Mouse (Mus musculus) frontal cortex, adult (tissue): ENCODE data around the gene 0610009B22Rik.
A peak's percentile ranks its signal among the peaks of the same experiment; 100 is the strongest.
"Not testable (repeated sequence)": the region's sequence is repeated elsewhere in the genome, so short reads cannot be mapped to it uniquely, and the experiment has no call there.

Source experiments
- ATAC-seq: cut with Nextera tagmentation; 2 replicates; pipeline ENCODE4 v1.9.2; 2017; ENCODE audit warnings: mild to moderate bottlenecking, moderate library complexity, mixed read lengths; ENCODE audit not compliant: low TSS enrichment

0610009B22Rik gene

GRCm38 (mm10) chr11:51688330-51689328 is at the start of gene 0610009B22Rik:
Gene 0610009B22Rik (minus strand): TSS chr11:51688874.
- peak; percentile 97 for ATAC-seq

DNA sequence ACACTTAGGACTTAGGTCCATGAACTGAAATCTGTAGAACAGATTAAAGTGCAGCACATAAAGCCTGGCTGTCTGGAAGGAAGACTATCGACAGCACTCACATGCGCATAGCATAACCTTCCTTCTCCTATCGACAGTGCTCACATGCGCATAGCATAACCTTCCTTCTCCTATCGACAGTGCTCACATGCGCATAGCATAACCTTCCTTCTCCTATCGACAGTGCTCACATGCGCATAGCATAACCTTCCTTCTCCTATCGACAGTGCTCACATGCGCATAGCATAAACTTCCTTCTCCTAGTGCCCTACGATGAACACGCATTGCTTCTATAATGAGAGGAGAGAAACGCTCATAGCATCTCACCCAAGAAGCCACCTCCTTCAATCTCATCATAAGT is 45.5 kb upstream of the 0610009B22Rik start:
- not testable (repeated sequence) for ATAC-seq

GRCm38 (mm10) chr11:51732883-51733282 is 44.2 kb upstream of the 0610009B22Rik start:
- ATAC-seq, result no peak

DNA sequence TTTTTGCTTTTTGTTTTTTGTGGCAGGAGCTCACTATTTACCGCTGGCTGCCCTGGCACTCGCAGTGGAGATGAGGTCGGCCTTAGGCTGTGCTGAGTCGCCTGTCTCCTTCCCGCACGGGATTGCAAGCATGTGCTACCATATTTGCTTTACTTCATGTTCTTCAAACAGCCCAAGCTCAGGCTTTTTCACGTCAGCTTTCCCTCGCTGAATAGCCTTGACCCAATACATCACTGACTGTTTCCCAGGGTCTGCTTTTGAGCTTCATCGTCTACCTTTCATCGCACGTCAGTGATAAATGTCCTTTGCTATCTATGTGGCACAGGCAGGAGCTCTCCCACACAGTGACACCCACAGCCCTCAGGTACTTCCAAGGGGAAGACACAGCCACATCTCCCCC is 32.4 kb upstream of the 0610009B22Rik start:
- ATAC-seq, result no peak

- ATAC-seq, result no peak
Measured at GRCm38 (mm10) chr11:51707080-51707479, 18.4 kb upstream of the 0610009B22Rik start.

- no peak for ATAC-seq
Measured at GRCm38 (mm10) chr11:51706451-51706850, 17.8 kb upstream of the 0610009B22Rik start.

GRCm38 (mm10) chr11:51703379-51703998 is 14.8 kb upstream of the 0610009B22Rik start:
- no peak for ATAC-seq

- ATAC-seq, result no peak
Measured at GRCm38 (mm10) chr11:51702831-51703230, 14.2 kb upstream of the 0610009B22Rik start.

DNA sequence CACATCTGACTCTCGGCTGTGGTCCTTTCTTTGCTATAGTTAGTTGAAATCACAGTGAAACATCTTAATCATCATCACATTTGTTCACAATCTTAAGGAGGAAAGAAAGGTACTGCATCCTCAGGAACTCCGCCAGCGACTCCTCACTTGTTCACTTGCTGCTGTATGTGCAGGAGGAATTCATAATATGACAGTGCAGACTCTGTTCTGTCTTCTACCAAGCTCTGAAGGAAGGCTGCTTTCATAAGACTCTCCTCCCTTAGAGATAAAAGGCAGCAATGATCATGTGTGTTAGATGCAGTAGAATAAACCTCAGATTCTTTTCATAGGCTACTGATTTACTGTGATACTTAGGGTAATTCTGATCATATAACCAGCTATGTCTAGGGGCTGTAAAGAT is 6.3 kb upstream of the 0610009B22Rik start:
- ATAC-seq, result peak; percentile 74

- not testable (repeated sequence) for ATAC-seq
Measured at GRCm38 (mm10) chr11:51690597-51690996, 1.9 kb upstream of the 0610009B22Rik start.

DNA sequence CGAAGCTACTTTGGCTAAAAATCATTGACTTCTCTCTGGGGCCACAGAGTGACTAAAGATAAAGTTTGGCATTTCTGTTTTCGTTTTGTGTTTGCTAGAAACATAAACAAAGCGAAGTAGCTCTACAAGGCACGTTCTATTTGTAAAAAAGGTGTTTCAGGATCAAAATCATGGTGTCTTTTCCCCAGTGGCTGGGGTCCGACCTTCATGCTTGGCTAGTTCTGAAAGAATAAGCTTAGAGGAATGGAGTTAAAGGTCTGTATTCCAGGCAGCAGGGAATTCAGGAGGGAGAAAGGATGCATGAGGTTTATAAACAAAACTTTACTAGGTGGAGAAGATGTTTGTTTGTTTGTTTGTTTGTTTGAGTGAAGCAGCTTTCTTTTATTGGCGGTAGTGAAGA is 669 bp upstream of the 0610009B22Rik start:
- ATAC-seq, result no peak

- 0 out of 2 replicates have a peak, but pooled peaks have one; percentile 9 for ATAC-seq
Measured at GRCm38 (mm10) chr11:51681976-51682374, 6.7 kb downstream of the 0610009B22Rik start.

GRCm38 (mm10) chr11:51681324-51681975 is 7.2 kb downstream of the 0610009B22Rik start:
- ATAC-seq, result peak; percentile 90

GRCm38 (mm10) chr11:51679466-51679865 is 9.2 kb downstream of the 0610009B22Rik start:
- no peak for ATAC-seq

DNA sequence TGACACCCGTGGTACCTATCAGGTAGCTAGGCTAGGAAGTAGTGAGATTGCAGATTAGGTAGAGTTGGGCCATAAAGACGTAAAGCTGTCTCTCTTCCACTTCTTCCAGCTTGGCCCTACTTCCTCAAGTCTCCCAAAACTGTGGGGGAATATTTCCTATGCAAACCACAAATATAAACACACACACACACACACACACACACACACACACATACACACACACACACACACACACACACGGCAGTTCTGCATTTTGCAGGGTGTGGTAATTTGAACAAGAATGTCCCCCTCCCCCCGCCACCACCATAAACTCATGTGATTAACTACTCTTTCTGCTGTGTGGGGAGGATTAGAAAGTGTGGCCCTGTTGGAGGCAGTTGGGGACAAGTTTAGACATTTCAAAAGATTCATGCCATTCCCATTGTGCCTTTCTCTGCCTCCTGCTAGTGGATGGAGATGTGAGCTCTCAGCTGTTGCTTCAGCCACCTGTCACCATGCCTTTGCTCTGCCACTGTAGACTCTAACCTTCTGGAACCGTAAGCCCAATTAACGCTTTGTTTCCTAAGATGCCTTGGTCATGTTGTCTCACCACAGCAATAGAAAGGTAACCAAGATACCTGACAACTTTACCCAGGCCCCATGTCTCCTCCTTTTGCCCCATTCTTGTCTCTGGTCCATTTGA is 10.8 kb downstream of the 0610009B22Rik start:
- no peak for ATAC-seq

- ATAC-seq, result no peak
Measured at GRCm38 (mm10) chr11:51675386-51675785, 13.3 kb downstream of the 0610009B22Rik start.

GRCm38 (mm10) chr11:51673291-51673690 is 15.4 kb downstream of the 0610009B22Rik start:
- ATAC-seq, result no peak

GRCm38 (mm10) chr11:51671376-51671775 is 17.3 kb downstream of the 0610009B22Rik start:
- ATAC-seq, result no peak

DNA sequence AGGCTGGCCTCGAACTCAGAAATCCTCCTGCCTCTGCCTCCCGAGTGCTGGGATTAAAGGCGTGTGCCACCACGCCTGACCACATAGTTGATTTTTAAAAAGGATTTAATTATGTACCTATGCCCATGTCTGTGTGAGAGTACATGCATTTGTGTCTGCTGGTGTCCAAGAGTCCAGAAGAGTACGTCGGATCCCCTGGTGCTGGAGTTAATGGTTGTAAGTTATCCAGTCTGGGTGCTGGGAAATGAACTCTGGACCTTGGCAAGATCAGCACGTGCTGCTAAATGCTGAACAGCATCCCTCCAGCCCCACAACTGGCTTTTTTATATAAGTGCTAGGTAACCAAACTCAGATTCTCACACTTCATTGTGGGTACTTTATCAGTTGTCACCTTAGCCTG is 17.8 kb downstream of the 0610009B22Rik start:
- no peak for ATAC-seq

DNA sequence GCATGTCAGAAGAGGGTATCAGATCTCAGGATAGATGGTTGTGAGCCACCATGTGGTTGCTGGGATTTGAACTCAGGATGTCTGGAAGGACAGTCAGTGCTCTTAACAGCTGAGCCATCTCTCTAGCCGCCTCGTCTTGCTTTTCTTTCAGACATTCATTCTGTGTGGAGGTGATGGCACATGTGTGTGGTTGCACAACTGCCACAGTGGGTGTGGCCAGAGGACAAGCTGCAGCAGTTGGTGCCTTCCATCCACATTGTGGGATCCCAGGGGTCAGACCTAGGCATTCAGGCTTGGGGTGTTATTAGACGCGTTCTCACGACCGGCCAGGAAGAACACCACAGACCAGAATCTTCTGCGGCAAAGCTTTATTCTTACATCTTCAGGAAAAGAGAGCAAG is 23.9 kb downstream of the 0610009B22Rik start:
- ATAC-seq, result not testable (repeated sequence)

GRCm38 (mm10) chr11:51662632-51663031 is 26.0 kb downstream of the 0610009B22Rik start:
- no peak for ATAC-seq
